Mouse (Mus musculus): ENCODE results near the gene Cep19.
"Not testable (repeated sequence)": the region's sequence is repeated elsewhere in the genome, so short reads cannot be mapped to it uniquely, and the experiment has no call there.

Cep19 gene

GRCm38 (mm10) chr16:32099638-32100150 lies at the start of gene Cep19, which contains the start of gene Pigx:
Gene Cep19 (plus strand): TSS chr16:32099800.
Gene Pigx (minus strand): TSS chr16:32099740.
- peak; percentile 88 for DNase-seq (ENCODE audit: low spot score)

GRCm38 (mm10) chr16:32058817-32059216 lies 40.8 kb upstream of the Cep19 start:
- DNase-seq (ENCODE audit: low spot score): no peak

- DNase-seq (ENCODE audit: low spot score): no peak
Observed at GRCm38 (mm10) chr16:32059840-32060523, 39.6 kb upstream of the Cep19 start.

- DNase-seq (ENCODE audit: low spot score): no peak
Observed at GRCm38 (mm10) chr16:32062226-32062625, 37.4 kb upstream of the Cep19 start.

- DNase-seq (ENCODE audit: low spot score): no peak
Observed at GRCm38 (mm10) chr16:32063900-32064299, 35.7 kb upstream of the Cep19 start.

GRCm38 (mm10) chr16:32066899-32067298 lies 32.7 kb upstream of the Cep19 start:
- DNase-seq (ENCODE audit: low spot score): no peak

GRCm38 (mm10) chr16:32068389-32069300 lies 31.0 kb upstream of the Cep19 start:
- DNase-seq (ENCODE audit: low spot score): no peak

- not testable (repeated sequence) for DNase-seq (ENCODE audit: low spot score)
Observed at GRCm38 (mm10) chr16:32070070-32070469, 29.5 kb upstream of the Cep19 start.

GRCm38 (mm10) chr16:32075762-32076161 lies 23.8 kb upstream of the Cep19 start:
- no peak for DNase-seq (ENCODE audit: low spot score)

GRCm38 (mm10) chr16:32076406-32076805 lies 23.2 kb upstream of the Cep19 start:
- DNase-seq (ENCODE audit: low spot score): no peak

- DNase-seq (ENCODE audit: low spot score): no peak
Observed at GRCm38 (mm10) chr16:32077648-32078407, 21.8 kb upstream of the Cep19 start.

- DNase-seq (ENCODE audit: low spot score): no peak
Observed at GRCm38 (mm10) chr16:32078408-32078990, 21.1 kb upstream of the Cep19 start.

- peak; percentile 81 for DNase-seq (ENCODE audit: low spot score)
Observed at GRCm38 (mm10) chr16:32078991-32079511, 20.5 kb upstream of the Cep19 start, which contains the start of gene Pak2. Gene Pak2 (minus strand): TSS chr16:32079342.

- DNase-seq (ENCODE audit: low spot score): no peak
Observed at GRCm38 (mm10) chr16:32087629-32088443, 11.8 kb upstream of the Cep19 start.

- DNase-seq (ENCODE audit: low spot score): no peak
Observed at GRCm38 (mm10) chr16:32091466-32091865, 8.1 kb upstream of the Cep19 start.

GRCm38 (mm10) chr16:32097757-32098156 lies 1.8 kb upstream of the Cep19 start:
- DNase-seq (ENCODE audit: low spot score): not testable (repeated sequence)

- no peak for DNase-seq (ENCODE audit: low spot score)
Observed at GRCm38 (mm10) chr16:32098897-32099637, 533 bp upstream of the Cep19 start.

- DNase-seq (ENCODE audit: low spot score): no peak
Observed at GRCm38 (mm10) chr16:32102295-32102694, 2.7 kb downstream of the Cep19 start.

- no peak for DNase-seq (ENCODE audit: low spot score)
Observed at GRCm38 (mm10) chr16:32105698-32106097, 6.1 kb downstream of the Cep19 start.
